Mouse (Mus musculus) lung, postnatal 0 days (tissue): ENCODE data around the gene Fam208a.

ENCODE experiments used
- CTCF ChIP-seq: IDR thresholded peaks from 2 replicates; pipeline ENCODE4 v1.5.1; 2016; ENCODE audit warnings: antibody characterized with exemption, mild to moderate bottlenecking
- EP300 ChIP-seq: IDR thresholded peaks from 2 replicates; pipeline ENCODE4 v1.6.1; 2016; ENCODE audit warnings: antibody characterized with exemption, mild to moderate bottlenecking, control low read depth

- no peak for TF ChIP-seq EP300
- TF ChIP-seq CTCF: no peak
Observed at GRCm38 (mm10) chr14:27409662-27410061, 19.0 kb upstream of the Fam208a start.
